ENCODE assay signal across 44 mouse cellular contexts in genomic region chr16:25302616-25303015, GRCm38 (mm10). TPM values are rescaled to one million over a fixed set of nuclear protein-coding genes. Genes with fewer than 3 reads are reported as not detected.
"Had no signal": no experiment of that assay in that cellular context is flagged by ENCODE, and none has a peak within 500 bp of the region (broad histone marks: within the 10 kb centered on the region; RNA-seq: fewer than 3 reads in every experiment).

No protein-coding gene starts in this region.

- H3K4me2 ChIP-seq: limb, embryonic 12.5 days; limb, embryonic 13.5 days; limb, embryonic 15.5 days; liver, embryonic 11.5 days; liver, embryonic 12.5 days; liver, embryonic 13.5 days; liver, embryonic 15.5 days; lung, embryonic 14.5 days; lung, embryonic 15.5 days; midbrain, embryonic 11.5 days; midbrain, embryonic 12.5 days; midbrain, embryonic 13.5 days; midbrain, embryonic 15.5 days; neural tube, embryonic 12.5 days had no signal

- H3K27me3 ChIP-seq: limb, embryonic 12.5 days; limb, embryonic 13.5 days; limb, embryonic 15.5 days; liver, embryonic 12.5 days; liver, embryonic 13.5 days; liver, embryonic 15.5 days; lung, embryonic 15.5 days; megakaryocyte, embryonic 14.5 days; midbrain, embryonic 12.5 days; midbrain, embryonic 13.5 days; midbrain, embryonic 15.5 days; neural tube, embryonic 12.5 days had no signal

- DNase-seq: left cerebral cortex, postnatal 4 days; liver; liver, embryonic 13.5 days; liver, postnatal 0 days; lung, adult 18-20 months; lung, adult 2 months; lung, embryonic 14.5 days; lung, postnatal 10 days; lung, postnatal 14 days; lung, postnatal 36 days; lung, postnatal 4 days; midbrain, embryonic 14.5 days had no signal

- H3K9ac ChIP-seq: limb, embryonic 12.5 days; limb, embryonic 13.5 days; limb, embryonic 15.5 days; liver, embryonic 12.5 days; liver, embryonic 13.5 days; liver, embryonic 14.5 days; liver, embryonic 15.5 days; liver, postnatal 0 days; lung, embryonic 14.5 days; lung, embryonic 15.5 days; midbrain, embryonic 12.5 days; midbrain, embryonic 13.5 days; midbrain, embryonic 15.5 days; neural tube, embryonic 12.5 days had no signal

- H3K9me3 ChIP-seq: limb, embryonic 10.5 days; limb, embryonic 12.5 days; limb, embryonic 13.5 days; limb, embryonic 15.5 days; liver, embryonic 12.5 days; liver, embryonic 13.5 days; liver, embryonic 15.5 days; lung, embryonic 15.5 days; megakaryocyte, embryonic 14.5 days; midbrain, embryonic 10.5 days; midbrain, embryonic 12.5 days; midbrain, embryonic 13.5 days; midbrain, embryonic 15.5 days; neural tube, embryonic 12.5 days had no signal

- H3K4me1 ChIP-seq: limb, embryonic 10.5 days; limb, embryonic 12.5 days; limb, embryonic 13.5 days; limb, embryonic 15.5 days; liver, embryonic 12.5 days; liver, embryonic 13.5 days; liver, embryonic 15.5 days; lung, embryonic 15.5 days; megakaryocyte, embryonic 14.5 days; midbrain, embryonic 10.5 days; midbrain, embryonic 12.5 days; midbrain, embryonic 13.5 days; midbrain, embryonic 15.5 days; neural tube, embryonic 12.5 days had no signal

- ATAC-seq: liver, embryonic 12.5 days; liver, postnatal 0 days; lung, postnatal 0 days; midbrain, embryonic 13.5 days; midbrain, embryonic 15.5 days; midbrain, embryonic 16.5 days had no signal

- H3K36me3 ChIP-seq: limb, embryonic 10.5 days; limb, embryonic 12.5 days; limb, embryonic 13.5 days; limb, embryonic 15.5 days; liver, embryonic 12.5 days; liver, embryonic 13.5 days; liver, embryonic 15.5 days; lung, embryonic 15.5 days; midbrain, embryonic 10.5 days; midbrain, embryonic 12.5 days; midbrain, embryonic 13.5 days; midbrain, embryonic 15.5 days; neural tube, embryonic 12.5 days had no signal

- H3K4me3 ChIP-seq: limb, embryonic 10.5 days; limb, embryonic 12.5 days; limb, embryonic 13.5 days; limb, embryonic 15.5 days; liver, embryonic 12.5 days; liver, embryonic 13.5 days; liver, embryonic 15.5 days; lung, embryonic 15.5 days; megakaryocyte, embryonic 14.5 days; midbrain, embryonic 10.5 days; midbrain, embryonic 12.5 days; midbrain, embryonic 13.5 days; midbrain, embryonic 15.5 days; myocyte; neural tube, embryonic 12.5 days had no signal

- H3K27ac ChIP-seq: limb, embryonic 10.5 days; limb, embryonic 12.5 days; limb, embryonic 13.5 days; limb, embryonic 15.5 days; liver, embryonic 12.5 days; liver, embryonic 13.5 days; liver, embryonic 14.5 days; liver, embryonic 15.5 days; lung, embryonic 15.5 days; macrophage; midbrain, embryonic 10.5 days; midbrain, embryonic 12.5 days; midbrain, embryonic 13.5 days; midbrain, embryonic 15.5 days; neural tube, embryonic 12.5 days had no signal

RNA-seq across cellular contexts. Expression of gene Tprg, which starts 16.0 kb away (rescaled TPM):
- total RNA-seq: left cerebral cortex, postnatal 10 days; left cerebral cortex, postnatal 14 days; left cerebral cortex, postnatal 25 days; left cerebral cortex, postnatal 36 days; left cerebral cortex, postnatal 4 days; liver, adult 2 months; megakaryocyte progenitor cell, adult 5-6 weeks; megakaryocyte, adult 5-6 weeks; megakaryocyte-erythroid progenitor cell, adult 5-6 weeks; monocyte, adult 5-6 weeks had no signal
- polyA plus RNA-seq: limb, embryonic 10.5 days; limb, embryonic 12.5 days; limb, embryonic 13.5 days; liver, adult 2 months; liver, embryonic 11.5 days; liver, embryonic 12.5 days; liver, embryonic 13.5 days; liver, embryonic 14.5 days; liver, embryonic 15.5 days; liver, embryonic 16.5 days; liver, postnatal 0 days; macrophage; midbrain, embryonic 10.5 days; midbrain, embryonic 11.5 days; midbrain, embryonic 12.5 days; midbrain, embryonic 13.5 days; midbrain, embryonic 14.5 days; midbrain, embryonic 16.5 days; midbrain, postnatal 0 days; myocyte; neural tube, embryonic 11.5 days; neural tube, embryonic 12.5 days had no signal
